In the genomic region with DNA sequence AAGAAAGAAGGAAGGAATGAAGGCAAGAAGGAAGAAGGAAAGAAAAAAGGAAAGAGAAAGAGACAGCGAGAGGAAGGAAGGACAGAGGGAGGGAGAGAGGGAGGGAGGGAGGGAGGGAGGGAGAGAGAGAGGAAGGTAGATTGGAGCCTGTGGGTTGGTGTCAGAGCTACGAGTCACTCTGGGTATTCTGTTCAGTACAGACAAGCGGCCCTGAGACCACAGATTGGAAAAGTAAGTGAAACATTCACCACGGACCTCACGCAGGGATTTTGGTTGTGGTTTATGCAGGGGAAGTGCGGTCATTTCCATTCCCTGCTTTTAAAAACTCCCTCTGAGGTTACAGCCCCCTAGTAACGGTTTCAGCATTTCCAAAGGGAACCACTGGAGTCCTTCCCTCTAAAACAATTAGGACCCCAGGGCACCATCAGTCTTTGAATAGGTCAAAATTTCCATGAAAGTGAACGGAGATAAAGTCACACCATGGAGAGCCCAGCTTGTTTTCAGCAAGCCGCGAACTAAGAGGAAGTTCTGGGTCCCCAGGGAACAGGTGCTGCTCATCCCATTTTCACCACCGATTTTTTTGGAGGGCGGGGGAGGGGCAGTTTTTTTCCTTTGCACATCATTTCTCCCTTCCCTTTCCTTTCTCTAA, we compare ENCODE assay signal across 10 mouse cellular contexts. TPM values are rescaled to one million over a fixed set of nuclear protein-coding genes. Genes with fewer than 3 reads are reported as not detected.
DNase-seq lines count a peak whose midpoint lies in the region; ATAC-seq and TF ChIP-seq lines count a peak whose summit lies in the region.
"Had no signal": no experiment of that assay in that cellular context is flagged by ENCODE, and none has a peak within 500 bp of the region (broad histone marks: within the 10 kb centered on the region; RNA-seq: fewer than 3 reads in every experiment).

No protein-coding gene starts in this region.

- H3K4me3 ChIP-seq in E14TG2a.4 (replicated peaks; ENCODE audit: low read length) = peak overlapping the region; percentile 43
- no peak overlapping the region; the same call in 1 of the 2 replicates for H3K4me3 ChIP-seq in hindbrain, embryonic 12.5 days
- H3K4me3 ChIP-seq in liver, embryonic 13.5 days (replicated peaks) = no peak overlapping the region

- ATAC-seq in hindbrain, embryonic 12.5 days (ENCODE audit: low FRiP score) = no peak
- ATAC-seq in liver, embryonic 13.5 days (ENCODE audit: low read depth) = no peak

- no peak overlapping the region for H3K27ac ChIP-seq in hindbrain, embryonic 12.5 days
- H3K27ac ChIP-seq in liver, embryonic 13.5 days = no peak overlapping the region
- H3K27ac ChIP-seq: macrophage had no signal

- H3K27me3 ChIP-seq in E14TG2a.4 (ENCODE audit: insufficient read depth, low read length) = peaks cover 50% of the 10 kb centered on the region
- H3K27me3 ChIP-seq in hindbrain, embryonic 12.5 days = peaks cover 6% of the 10 kb centered on the region; the same call in 1 of the 2 replicates
- H3K27me3 ChIP-seq in liver, embryonic 13.5 days = 0 out of 2 replicates have a peak, but pooled peaks cover 3% of the 10 kb centered on the region

- H3K36me3 ChIP-seq in E14TG2a.4 (ENCODE audit: insufficient read depth, low read length) = no peaks in the 10 kb centered on the region
- no peaks in the 10 kb centered on the region for H3K36me3 ChIP-seq in hindbrain, embryonic 12.5 days
- no peaks in the 10 kb centered on the region for H3K36me3 ChIP-seq in liver, embryonic 13.5 days

- peak overlapping the region; percentile 26 for H3K4me2 ChIP-seq in hindbrain, embryonic 12.5 days (replicated peaks)
- peak overlapping the region; percentile 26; the same call in 1 of the 2 replicates for H3K4me2 ChIP-seq in liver, embryonic 13.5 days

- 1% methylated on average over 12 of the region's 12 CpGs for WGBS in hindbrain, embryonic 12.5 days
- 4% methylated on average over 12 of the region's 12 CpGs for WGBS in liver, embryonic 13.5 days (ENCODE audit: insufficient replicate concordance)

- H3K4me1 ChIP-seq in E14TG2a.4 (replicated peaks; ENCODE audit: low read depth, low read length) = peaks cover 28% of the 10 kb centered on the region
- peaks cover 7% of the 10 kb centered on the region for H3K4me1 ChIP-seq in hindbrain, embryonic 12.5 days
- no peaks in the 10 kb centered on the region for H3K4me1 ChIP-seq in liver, embryonic 13.5 days (replicated peaks)

- H3K9me3 ChIP-seq in E14TG2a.4 (ENCODE audit: low read length) = peaks cover 7% of the 10 kb centered on the region; the same call in 1 of the 2 replicates
- H3K9me3 ChIP-seq in hindbrain, embryonic 12.5 days (replicated peaks) = no peaks in the 10 kb centered on the region
- H3K9me3 ChIP-seq in liver, embryonic 13.5 days (replicated peaks) = no peaks in the 10 kb centered on the region

- TF ChIP-seq CTCF in E14TG2a.4 (conservative IDR thresholded peaks at IDR 0.05; ENCODE audit: low read length) = no peak

- DNase-seq in B cell, adult 2 months = peak; percentile 12 to 31
- DNase-seq in liver, embryonic 13.5 days = no peak
- no peak for DNase-seq in layer of hippocampus, postnatal 10 days (ENCODE audit: low spot score in 2 of 2)
- no peak for DNase-seq in gastrocnemius, postnatal 25 days
- DNase-seq in cerebellum, adult 9-10 months = no peak
- DNase-seq: cerebellum, postnatal 14 days; thymus, adult 2 months had no signal

- H3K9ac ChIP-seq in hindbrain, embryonic 12.5 days = no peak overlapping the region
- H3K9ac ChIP-seq in liver, embryonic 13.5 days = no peak overlapping the region

RNA-seq across cellular contexts. Expression of gene Trio, which starts 45.2 kb away (rescaled TPM):
- 48.5 and 51.2 TPM in 2 replicates for polyA plus RNA-seq in hindbrain, embryonic 12.5 days (2016; fragmentation: Nextera tagmentation; extraction: Ambion mirVana)
- 2.8 and 2.9 TPM in 2 replicates for polyA plus RNA-seq in liver, embryonic 13.5 days (2015; fragmentation: Nextera tagmentation; extraction: Ambion mirVana)
- total RNA-seq in layer of hippocampus, postnatal 10 days (2021) = 100 to 1,000 TPM; 206 to 216 TPM
- 10 to 100 TPM; 31.0 to 36.4 TPM for total RNA-seq in gastrocnemius, postnatal 25 days (2021)

Comparison
In these comparisons a context has a peak if more than half of its experiments do, and no peak if none do; other contexts are left out.
1. DNase-seq: peak in B cell, adult 2 months (2 of 2); none in liver, embryonic 13.5 days (single experiment), layer of hippocampus, postnatal 10 days (0 of 2), gastrocnemius, postnatal 25 days (single experiment) and cerebellum, adult 9-10 months (single experiment).
2. RNA of gene Trio, which starts 45.2 kb away (total RNA-seq): 206 to 216 TPM in layer of hippocampus, postnatal 10 days; 31.0 to 36.4 TPM in gastrocnemius, postnatal 25 days; every median in the first group is over 4 times any median in the second.